Mouse (Mus musculus) cerebellum, postnatal 10 days (tissue): Measurements from ENCODE around the gene Iqsec1.

Experiments
- DNase-seq, 2 experiments: peaks; one replicate each; pipeline ENCODE4 v3.0.0; 2021; ENCODE audit warnings: mixed read lengths in 2 of 2

The Iqsec1 gene

DNA sequence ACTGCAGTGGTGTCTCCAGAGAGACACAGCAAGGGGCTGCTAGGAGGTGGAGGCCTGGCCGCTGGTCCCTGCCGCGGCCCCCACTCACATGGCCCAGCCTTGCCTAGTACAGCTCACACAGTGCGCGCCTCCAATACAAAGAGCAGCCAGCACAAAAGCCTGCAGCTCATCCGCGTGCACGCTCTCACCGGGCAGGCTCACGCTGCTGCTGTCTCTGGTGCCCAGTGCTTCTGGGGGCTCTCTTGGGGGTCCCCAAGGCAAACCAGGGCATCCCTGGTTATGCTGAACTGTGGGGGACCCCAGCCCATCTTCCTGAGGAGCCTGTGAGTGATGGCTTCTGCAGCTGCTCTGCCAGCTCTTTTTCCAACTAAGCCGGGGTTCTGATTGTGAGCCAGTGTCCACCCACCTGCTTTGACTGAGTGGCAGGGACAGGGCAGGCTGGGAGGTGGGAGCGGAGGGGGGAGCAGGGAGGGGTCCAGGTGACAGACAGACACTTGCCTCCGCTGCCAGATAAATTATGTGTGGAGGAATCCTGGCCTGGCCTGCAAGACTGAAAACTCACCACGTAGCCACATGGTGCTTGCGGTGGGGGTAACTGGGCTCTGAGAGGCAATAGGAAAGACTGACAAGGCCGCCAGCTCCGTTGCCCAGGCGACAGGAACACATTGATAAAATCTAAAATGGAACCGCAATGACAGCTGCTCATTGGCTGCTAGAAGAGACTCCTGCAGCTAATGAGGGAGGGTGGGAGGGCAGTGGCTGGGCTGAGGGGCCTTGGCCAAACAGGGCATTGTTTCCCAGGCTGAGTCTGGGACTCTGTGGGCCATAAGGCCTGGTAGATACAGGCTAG is 206.3 kb downstream of the Iqsec1 start:
- peak; percentile 77 to 86 for DNase-seq

DNA sequence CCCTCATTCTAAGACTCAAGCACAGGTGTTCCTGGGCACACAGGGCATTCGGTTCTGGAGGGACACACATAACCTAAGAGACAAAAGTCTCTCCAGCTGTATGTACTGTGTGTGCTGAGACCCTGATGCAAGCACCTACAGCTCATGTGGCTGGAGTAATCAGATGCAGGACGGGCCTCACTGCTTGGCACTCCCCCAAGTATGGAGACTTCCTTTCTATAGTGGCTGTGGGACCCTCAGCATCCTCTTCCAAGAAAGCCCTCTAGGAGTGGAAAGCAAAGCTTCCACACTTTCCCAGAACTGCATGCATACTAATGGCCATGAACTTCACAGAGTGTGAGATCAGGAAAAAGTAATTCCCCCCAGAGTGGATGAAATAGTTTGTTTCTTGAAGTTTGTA is 208.0 kb downstream of the Iqsec1 start:
- no peak for DNase-seq

GRCm38 (mm10) chr6:90778841-90779240 is 209.6 kb downstream of the Iqsec1 start:
- DNase-seq: no peak

- no peak for DNase-seq
Measured at GRCm38 (mm10) chr6:90777302-90777701, 211.2 kb downstream of the Iqsec1 start.

GRCm38 (mm10) chr6:90775606-90776005 is 212.9 kb downstream of the Iqsec1 start:
- DNase-seq: no peak

GRCm38 (mm10) chr6:90773811-90774233 is 214.7 kb downstream of the Iqsec1 start:
- DNase-seq: peak; percentile 86 to 91

DNA sequence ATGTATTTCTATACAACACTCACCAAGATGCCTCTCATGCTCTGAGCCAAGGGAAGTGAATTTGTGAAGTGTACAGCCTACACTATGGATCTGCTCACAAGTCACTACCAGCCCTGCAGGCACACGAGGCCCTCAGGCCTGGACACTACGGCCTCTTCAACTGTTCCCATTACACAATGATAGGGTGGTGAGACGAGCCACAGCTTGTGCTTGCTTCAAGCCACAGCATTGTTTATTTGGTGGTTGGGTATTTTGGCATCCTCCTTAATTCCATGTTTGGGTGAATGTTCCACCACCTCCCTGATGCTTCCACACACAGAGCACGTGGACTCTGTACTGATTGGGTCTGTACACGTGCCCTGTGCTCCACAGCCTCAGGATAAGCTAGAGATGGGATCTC is 216.4 kb downstream of the Iqsec1 start:
- DNase-seq: no peak

GRCm38 (mm10) chr6:90768526-90768925 is 220.0 kb downstream of the Iqsec1 start:
- DNase-seq: no peak

GRCm38 (mm10) chr6:90767874-90768273 is 220.6 kb downstream of the Iqsec1 start:
- DNase-seq: no peak

- DNase-seq: no peak
Measured at GRCm38 (mm10) chr6:90764753-90765152, 223.7 kb downstream of the Iqsec1 start.

- peak; percentile 77 to 84 for DNase-seq
Measured at GRCm38 (mm10) chr6:90763959-90764591, 224.4 kb downstream of the Iqsec1 start.

DNA sequence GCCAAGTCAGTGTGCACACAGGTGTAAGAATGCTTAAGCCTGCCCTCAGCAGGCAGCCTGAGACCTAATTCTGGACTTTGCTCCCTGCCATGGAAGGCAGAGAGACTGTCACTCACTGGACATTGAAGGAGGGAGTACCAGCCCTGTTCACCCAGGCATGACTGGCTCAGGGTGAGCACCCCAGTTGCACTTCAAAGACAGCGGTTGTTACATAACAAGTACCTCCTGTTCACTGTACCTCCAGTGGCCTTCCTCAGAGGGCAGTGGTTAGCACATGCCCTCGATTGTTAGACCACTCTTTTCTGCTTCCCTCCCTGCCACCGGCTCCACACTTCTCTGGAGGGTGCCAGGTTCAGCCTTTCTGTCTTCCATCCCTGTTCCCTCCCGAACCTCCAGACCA is 225.2 kb downstream of the Iqsec1 start:
- no peak for DNase-seq

DNA sequence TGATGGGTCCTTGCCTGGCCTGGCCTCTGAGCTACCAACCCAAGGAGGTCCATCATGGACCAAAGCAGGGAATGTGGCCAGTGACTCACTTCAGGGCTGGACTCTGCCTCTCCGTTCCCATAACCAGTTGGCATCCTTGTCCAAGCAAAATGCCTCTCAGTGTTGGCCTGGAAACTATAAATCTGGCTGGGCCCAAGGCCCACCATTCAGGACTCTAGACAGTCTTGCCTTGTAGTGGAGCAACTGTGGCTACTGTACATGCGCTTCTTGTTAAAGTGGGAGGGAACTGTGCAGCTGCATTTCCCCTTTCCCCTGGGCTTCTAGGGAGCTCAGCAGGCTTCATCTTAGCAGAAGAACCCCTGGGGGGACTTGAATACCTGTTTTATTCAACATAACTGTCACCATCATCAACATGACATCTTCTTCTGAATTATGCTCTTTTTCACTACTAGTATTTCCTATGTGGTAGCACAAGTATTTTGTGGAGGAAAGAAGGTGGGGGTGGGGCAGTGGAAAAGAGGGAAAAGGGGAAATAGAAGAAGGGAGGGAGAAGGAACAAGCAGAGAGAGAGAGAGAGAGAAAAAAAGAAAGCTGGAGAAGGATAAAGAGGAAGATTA is 226.3 kb downstream of the Iqsec1 start:
- peak; percentile 52 to 62 for DNase-seq

- DNase-seq: peak in 1 of 2 experiments; percentile 40
Measured at GRCm38 (mm10) chr6:90761301-90762056, 227.0 kb downstream of the Iqsec1 start.

GRCm38 (mm10) chr6:90760886-90761285 is 227.6 kb downstream of the Iqsec1 start:
- peak in 1 of 2 experiments; percentile 22 for DNase-seq

- DNase-seq: peak; percentile 53 to 76
Measured at GRCm38 (mm10) chr6:90759754-90760153, 228.7 kb downstream of the Iqsec1 start.

DNA sequence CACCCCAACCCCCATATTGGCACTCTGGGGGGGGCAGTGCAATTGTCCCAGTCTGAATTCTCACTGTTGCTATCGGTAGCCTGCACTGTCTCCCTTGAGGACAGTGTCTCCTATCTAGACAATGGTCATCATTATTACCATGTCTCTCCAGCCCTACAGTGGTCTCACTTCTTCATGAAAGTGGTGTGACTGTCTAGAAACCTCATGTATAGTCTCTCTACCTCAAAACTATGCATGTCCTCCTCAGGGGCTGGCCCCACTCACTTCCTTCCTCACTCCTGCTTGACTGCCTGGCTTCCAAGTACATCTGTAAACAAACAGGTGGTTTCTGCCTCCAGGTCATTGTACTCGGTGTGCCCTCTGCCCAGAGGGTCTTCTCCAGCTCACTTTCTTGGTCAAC is 230.3 kb downstream of the Iqsec1 start:
- DNase-seq: no peak

DNA sequence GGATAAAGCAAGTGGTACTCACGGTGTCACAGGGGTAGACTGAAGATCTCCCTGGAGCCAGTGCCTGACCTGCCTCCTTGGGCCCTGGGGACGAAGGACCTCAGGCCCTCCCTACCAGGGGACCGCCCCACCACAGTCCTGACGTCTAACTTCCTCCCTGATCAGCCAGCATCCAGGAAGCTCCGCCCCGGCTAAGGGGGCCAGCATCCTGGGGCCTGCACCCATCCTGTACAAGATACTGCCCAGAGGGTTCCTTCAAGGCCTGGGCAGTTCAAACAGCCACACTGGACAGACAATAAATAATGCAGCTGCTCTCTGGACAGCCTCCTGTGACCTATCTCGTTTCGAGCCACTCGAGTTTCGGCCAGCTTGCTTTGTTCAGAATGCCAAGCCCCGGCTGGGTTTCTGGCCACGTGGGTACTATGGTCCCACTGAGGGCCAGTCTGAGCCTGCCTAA is 231.0 kb downstream of the Iqsec1 start:
- peak; percentile 30 to 46 for DNase-seq

DNA sequence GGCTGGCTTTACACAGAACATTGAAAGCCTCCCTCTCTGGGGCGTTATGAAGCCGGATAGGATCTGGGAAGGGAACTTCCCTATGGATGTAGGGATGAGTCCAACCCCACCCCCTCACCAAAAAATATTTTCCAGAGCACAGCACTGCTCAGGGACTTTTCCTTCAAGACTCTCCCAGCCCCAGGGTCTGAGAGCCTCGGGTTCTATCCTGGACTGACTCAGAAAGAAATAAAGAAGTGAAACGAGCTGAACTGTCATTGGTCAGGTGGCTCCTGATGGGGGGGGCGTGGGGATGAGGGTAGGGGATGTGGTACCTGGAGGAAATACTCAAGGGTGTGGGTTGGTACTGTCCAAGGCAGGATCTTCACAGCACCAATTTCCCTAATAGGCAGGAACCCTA is 231.9 kb downstream of the Iqsec1 start:
- no peak for DNase-seq

- no peak for DNase-seq
Measured at GRCm38 (mm10) chr6:90755613-90755941, 232.9 kb downstream of the Iqsec1 start.

- DNase-seq: no peak
Measured at GRCm38 (mm10) chr6:90754927-90755612, 233.4 kb downstream of the Iqsec1 start.

- no peak for DNase-seq
Measured at GRCm38 (mm10) chr6:90754093-90754492, 234.4 kb downstream of the Iqsec1 start.
